Mouse (Mus musculus) urinary bladder, postnatal 25 days (tissue): ENCODE measurements around the gene Ubl7.
A peak's percentile ranks its signal among the peaks of the same experiment; 100 is the strongest.

Experiments
- DNase-seq: peaks from one replicate; pipeline ENCODE4 v3.0.0; 2022; ENCODE audit warnings: low spot score

Gene Ubl7

DNA sequence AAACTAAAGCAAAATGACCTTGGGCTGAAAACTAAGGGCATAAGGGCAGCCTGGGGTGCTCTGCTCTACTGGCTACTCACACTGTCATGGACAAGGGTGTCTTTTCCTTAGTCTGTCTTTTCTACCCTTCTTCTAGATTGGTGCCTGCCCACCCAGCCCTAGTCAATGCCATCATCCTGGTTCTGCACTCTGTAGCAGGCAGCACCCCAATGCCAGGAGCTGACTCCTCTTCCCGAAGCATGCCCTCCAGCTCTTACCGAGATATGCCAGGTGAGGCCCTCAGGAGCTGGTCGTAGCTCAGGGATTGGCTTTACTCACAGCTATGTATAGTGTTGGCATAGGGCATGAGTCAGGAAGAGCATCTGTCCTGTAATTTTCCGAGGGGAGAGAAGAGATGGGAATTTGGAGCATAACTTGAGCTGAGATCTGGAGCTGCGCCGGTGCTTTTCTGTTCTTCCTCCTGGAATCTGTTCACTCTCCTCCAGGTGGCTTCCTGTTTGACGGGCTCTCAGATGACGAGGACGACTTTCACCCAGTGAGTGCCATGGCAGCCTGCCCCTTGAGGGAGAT is 10.8 kb downstream of the Ubl7 start:
- no peak for DNase-seq

DNA sequence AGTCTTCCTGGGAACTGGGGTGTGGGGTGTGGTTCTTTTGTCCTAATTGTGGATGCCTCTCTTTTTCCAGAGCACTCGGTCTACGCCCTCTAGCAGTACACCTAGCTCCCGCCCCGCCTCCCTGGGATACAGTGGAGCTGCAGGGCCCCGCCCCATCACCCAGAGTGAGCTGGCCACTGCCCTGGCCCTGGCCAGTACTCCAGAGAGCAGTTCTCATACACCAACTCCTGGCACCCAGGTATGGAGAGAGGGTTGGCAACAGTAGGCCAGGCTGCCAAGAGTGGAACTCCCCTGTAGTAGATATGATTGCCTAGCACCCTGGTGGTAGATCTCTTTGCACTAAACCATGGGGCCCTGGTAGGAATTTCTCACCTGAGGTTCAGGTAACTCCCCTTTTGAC is 11.6 kb downstream of the Ubl7 start:
- DNase-seq, result no peak

DNA sequence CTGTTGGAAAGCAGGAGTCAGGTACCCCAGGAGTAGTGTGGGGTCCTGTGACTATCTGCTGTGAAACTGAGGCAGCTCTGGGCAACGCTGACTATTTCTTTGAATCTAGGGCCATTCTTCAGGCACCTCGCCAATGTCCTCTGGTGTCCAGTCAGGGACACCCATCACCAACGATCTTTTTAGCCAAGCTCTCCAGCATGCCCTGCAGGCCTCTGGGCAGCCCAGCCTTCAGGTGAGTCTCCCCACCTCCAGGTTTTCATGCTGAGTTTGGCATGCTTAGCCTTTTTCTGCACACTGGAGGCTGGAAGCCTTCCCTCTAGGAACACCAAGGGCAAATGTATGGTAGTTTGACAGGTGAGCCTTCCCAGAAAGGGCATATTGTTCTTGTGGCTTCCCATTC is 12.3 kb downstream of the Ubl7 start:
- no peak for DNase-seq

DNA sequence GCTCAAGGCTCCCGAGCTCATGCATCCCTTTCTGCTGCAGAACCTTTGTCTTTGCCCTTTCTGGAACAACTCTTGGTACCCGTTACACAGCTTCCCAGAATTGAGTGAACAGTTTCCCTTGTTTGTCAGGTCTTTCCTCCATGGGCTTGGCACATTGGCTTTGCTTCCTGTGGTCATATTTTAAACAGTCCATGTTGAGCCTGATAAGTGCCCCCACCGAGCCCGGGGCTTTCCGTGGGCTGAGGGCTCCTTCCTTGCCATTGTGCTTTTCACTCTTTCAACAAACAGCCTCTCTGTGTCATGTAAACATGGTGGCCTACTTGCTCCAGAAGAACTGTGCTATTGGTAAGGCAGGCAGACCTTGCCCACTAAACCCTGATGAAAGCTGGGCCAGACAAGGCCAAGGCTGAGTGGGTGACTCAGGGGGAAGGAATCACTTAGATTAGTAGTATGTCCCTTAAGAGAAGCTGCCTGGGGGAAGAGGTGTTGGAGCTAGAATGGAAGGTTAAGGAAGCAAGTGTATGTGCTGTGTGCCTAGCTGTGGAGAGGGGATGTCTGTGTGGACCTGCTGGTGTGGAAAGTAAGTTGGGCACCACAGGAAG is 20.5 kb downstream of the Ubl7 start:
- no peak for DNase-seq

DNA sequence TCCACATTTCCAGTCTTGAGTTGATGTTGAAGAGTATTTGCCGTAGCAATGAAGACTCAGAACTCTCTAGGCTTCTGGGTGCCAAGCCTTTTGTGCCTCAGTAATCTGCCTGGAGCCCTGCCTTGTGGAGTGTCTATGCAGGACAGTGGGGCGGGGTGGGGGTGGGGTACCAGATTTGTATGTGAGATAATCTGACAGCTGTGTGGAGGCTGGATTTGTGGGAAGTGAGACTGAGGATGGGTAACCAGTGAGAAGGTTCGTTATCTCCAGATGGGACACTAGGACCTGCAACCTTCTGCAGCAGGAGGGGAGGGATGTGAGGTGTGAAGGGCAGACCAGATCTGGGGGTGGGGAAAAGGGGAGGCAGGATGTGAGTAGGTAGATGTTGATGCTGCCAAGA is 21.5 kb downstream of the Ubl7 start:
- no peak for DNase-seq

DNA sequence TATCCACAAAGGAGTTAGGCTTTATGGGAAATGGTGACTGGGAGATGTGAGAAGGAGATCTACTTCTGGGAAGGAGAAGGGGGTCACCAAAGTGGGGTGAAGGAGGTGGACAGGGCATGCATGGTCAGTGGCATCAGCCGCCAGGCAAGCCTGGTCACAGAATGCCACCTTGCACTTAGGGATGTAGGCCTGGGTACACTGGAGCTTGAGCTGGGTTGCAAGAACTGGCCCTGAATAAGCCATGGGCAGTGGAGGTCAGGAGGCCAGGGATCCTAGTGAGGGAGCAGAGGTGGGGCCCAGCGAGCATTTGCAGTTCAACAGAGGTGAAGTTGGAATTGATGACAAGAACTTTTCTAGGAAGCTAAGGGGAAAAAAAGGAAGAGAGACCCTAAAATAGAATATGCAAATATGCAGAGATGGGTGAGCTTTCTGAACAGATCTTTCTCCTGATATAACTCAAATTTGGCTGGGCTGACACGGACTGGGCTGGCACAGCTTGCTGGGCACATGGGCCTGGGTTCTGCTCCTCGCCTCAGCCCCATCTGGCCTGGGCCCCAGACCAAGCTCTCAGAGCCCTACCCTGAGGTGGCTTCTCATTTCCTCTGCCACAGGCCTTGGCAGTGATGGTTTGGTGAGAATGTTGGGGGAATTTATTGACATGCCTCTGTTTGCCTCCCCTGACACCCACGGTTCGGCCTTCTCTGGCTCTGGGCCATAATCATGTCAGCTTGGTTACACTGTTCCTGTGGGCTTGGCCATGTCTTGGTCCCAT is 22.2 kb downstream of the Ubl7 start:
- DNase-seq, result no peak

DNA sequence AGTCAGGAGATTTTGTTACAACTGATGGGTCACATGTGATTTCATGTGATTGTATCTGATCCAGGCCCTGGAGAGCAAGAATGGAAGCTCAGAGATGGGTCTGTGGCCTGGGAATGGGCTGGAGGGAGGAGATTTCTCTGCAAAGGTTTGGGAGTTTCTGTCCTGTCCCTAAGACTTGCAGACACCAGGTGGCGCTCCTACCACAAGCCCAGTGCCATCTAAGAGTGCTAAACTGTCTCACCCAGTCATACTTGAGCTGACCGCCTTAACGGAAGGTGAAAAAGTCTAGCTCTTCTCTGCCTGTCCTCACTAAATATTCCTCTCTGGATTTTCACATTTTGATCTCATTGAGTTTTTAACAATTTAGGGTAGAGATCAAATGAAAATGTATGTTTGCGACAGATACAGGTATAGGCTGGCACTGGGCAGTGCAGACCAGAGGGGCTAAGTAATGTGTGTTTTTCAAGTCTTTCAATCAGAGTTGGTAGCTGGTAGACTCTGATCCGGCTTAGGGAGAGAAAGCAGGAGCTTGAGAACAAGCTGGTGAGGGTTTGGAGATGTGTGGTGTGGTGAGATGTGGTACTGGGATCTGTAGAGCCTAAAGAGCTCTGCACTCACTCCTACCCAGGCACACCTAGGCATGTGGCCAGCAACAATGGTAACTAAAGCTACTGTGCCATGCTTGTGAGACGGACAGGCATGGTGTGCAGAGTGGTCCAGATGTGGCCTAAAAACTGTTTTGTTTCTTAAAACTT is 25.1 kb downstream of the Ubl7 start:
- DNase-seq, result peak; percentile 84

DNA sequence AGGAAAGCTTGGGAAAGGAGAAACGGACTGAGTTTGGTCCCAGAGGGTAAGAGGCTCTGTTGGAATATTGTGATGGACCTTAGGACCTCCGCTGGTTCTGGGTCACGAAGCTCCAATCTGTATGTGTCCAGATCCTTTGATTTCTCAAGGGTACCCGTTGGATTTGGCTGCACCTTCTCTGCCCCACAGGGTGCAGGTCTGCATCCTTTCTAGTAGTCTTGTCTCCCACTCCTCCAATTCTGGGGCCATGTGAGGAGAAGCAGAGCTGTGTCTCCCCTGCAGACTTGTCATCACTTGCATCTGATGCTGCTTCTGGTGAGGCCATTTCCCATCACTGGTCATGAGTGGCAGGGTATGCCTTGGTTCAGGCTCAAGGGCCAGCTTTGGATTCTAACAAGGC is 26.4 kb downstream of the Ubl7 start:
- DNase-seq, result no peak

DNA sequence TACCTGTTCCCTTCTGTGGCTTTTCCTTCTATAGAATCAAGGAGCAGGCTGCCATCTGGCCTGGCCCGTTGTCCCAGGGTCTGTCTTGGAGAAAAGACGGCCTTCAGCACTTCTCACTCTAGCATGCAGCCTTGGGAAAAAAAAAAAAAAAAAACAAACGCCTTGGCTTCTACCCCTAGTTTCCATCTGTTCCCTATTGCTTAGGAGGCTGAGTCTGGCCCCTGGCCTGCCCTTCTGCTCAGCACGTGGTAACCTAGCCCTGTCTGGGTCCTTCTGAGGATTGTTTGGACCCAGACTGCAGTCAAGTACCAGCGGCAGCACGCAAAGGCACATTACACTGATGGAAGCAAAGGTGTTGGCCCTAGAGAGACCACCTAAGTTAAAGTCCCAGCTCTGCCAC is 26.9 kb downstream of the Ubl7 start:
- DNase-seq, result no peak

DNA sequence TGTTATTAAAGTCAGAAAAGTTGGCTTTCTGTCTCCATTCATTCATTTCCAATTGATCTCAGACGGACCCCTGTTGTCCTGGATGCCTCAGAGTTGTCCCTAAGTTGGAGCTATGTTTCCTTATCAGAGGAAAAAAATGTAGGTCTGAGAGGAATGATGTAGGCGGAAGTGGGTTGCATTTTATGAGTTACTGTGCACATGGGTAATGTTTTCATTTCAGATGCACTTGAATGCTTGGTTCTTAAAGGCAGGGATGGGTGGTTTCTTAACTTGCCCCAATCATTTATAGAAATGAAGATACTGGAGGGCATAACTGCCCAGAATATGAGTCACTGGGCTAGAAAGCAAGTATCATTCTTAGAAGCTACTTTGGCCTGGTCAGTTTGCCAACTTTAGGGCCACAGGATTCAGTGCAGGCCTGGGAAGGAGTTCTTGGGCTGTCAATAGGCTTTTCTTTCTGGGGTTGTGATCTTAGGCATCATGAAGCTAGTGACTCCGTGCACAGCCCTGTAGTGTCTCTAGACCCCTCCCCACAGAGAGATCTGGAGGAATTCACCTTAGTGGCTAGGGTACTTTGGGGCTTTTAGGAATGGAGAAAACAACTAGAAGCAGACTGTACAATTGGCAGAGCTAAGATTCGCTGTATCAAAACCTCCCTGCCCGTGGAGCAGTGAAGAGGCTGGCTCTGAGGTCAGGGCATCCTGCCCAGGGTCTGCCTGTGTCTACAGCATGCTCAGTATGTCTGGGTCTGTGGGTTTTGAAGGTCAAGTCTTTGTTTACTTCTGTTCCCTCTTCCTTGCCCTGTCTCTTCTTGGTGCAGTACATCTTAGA is 27.7 kb downstream of the Ubl7 start:
- DNase-seq, result no peak

DNA sequence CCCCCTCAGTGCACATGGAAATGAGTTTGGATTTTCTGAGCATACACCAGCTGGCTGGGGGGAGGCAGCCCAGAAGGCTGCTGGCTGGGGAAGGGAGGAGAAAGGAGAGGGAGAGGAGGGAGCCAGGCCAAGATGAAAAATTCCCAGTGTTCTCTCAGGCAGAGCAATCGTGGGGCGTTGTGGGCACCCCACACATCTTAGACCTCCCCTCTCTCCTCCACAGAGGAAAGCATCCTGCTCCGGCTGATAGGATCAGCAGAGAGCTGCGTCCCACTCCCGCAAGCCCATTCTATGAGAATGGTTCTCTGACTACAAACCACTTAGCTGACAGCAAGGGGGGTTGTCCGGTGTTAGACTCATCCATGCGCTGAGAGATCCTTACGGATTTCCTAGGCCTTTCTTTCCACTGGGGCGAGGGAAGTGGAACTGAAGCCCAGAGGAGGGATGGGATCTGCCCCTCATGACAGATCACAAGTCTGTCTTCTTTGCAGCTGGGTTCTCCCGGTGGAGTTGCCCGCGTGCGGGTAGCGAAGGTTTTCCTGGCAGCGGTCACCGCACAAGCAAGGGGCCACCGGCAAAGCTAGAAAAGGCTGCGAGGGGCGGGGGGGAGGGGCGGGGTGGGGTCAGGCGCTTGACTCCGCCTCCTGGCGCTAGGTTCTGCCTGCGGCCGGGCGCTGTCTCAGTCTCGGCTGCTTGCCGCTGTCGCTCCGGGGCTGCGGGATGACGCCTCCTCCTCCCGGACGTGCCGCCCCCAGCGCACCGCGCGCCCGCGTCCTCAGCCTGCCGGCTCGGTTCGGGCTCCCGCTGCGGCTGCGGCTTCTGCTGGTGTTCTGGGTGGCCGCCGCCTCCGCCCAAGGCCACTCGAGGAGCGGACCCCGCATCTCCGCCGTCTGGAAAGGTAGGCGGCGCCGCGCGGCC is 28.9 kb downstream of the Ubl7 start, which contains the start of gene Sema7a:
Gene Sema7a, plus strand, starts transcription at position 682 of the 918 bp plus-strand sequence.
- peak; percentile 55 for DNase-seq

DNA sequence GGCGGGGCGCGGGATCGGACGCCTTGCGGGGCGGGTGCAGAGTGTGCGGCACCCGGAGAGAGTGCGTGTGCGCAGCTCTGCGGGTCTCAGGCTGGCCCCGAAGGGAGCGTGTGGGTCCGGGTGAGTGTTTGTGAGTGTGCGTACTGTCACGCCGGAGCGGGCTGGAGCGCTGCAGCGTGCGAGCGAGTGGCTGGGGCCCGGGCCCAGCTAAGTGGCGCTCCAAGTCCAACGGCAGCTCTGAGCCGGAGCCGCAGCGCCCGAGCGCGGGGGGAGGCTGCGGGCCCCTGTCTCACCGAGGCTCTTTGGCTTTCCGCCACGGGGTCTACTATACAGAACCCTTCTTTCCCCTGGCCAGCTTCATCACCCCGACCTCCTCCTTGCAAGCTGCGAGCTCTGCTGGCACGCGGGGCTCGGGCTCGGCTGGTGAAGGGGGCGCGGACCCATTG is 29.6 kb downstream of the Ubl7 start:
- no peak for DNase-seq

DNA sequence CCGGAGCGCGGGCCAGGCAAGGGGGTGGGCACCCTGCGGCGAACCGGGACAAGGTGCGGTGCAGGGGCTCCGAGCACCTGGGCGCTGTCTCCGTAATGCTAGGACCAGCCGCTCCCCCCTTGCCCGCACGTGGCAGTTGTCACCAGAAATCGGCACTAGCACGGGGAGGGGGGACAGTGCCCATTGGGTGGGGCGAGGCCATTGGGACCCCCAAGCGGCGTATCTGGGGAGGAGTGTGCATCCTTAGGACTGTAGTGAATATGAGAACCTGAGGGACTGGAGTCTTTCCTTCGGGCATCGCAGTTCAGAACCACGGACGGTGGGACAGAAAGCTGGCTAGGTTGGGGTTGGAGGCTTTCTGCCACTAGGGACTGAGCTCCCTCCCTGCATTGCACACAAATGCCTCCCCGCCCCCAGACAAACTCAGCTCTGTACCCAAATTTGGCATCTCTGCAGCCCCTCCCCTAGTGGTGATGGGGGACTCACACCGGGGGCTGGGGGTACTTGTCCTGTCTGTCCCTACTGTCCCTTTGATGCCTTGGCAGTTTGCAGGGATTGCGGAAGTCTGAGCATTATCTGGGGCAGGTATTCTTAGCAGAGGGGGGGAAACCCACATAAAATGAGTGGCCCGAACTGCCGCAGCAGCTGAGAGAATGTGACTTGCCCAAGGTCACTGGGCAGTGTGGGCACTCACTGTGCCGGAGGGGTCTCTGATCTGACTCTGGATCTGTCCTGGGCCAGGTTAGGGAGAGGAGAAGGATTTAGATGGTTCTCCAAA is 30.3 kb downstream of the Ubl7 start:
- no peak for DNase-seq

DNA sequence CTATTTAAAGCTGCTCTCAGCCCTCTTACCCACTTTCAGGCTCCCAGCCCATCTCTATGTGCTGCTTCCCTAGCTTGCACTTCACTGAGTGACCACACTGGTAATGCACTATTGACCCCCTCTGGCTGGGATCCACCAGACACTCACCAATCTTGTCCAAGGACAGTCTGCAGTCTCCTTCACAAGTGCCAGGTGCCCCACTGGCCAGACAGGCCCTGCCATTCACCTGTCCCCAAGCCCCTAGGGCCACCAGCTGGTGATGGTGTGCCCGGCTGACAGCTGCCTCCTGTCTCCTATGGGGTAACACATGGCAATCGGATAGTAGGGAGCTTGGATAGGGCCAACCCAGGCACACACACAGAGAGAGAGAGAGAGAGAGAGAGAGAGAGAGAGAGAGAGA is 31.3 kb downstream of the Ubl7 start:
- DNase-seq, result no peak

DNA sequence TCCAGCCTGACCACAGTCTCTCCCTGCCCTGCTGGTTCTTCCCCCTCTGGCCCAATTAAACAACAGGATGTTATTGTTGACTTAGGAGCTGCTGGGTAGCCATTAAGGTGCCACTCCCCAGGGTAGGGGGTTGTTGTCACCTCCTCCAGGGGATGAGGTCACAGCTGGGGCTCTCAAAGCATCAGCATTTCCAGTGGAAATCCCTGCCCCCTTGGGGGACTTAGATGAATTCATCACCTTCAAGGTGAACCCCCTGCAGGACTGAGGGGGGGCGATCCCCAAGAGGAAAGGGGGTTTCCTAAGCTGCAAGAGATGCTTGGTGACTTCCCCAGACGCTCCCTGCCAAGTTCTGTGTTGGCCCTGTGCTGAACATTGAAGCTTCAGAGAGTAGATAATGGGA is 32.3 kb downstream of the Ubl7 start:
- DNase-seq, result no peak

DNA sequence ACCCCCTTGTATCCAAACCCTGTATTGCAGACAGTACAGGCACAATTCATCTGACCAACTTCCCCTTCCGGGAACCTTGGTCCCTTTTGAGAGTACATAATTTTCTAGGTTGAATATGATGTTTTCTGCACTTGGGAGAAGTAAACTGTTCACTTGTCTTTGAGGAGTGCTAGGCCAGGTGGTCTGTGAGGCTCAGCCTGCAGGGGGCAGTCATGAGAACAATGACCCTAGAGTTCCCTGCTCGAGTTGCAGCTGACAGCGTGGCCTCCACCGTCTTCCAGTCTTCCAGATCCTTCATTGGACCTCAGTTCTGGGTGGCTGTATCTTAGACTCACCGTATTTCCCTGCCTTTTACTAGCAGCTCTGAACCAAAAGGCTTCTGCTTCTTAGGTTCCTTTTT is 33.8 kb downstream of the Ubl7 start:
- DNase-seq, result peak; percentile 48

DNA sequence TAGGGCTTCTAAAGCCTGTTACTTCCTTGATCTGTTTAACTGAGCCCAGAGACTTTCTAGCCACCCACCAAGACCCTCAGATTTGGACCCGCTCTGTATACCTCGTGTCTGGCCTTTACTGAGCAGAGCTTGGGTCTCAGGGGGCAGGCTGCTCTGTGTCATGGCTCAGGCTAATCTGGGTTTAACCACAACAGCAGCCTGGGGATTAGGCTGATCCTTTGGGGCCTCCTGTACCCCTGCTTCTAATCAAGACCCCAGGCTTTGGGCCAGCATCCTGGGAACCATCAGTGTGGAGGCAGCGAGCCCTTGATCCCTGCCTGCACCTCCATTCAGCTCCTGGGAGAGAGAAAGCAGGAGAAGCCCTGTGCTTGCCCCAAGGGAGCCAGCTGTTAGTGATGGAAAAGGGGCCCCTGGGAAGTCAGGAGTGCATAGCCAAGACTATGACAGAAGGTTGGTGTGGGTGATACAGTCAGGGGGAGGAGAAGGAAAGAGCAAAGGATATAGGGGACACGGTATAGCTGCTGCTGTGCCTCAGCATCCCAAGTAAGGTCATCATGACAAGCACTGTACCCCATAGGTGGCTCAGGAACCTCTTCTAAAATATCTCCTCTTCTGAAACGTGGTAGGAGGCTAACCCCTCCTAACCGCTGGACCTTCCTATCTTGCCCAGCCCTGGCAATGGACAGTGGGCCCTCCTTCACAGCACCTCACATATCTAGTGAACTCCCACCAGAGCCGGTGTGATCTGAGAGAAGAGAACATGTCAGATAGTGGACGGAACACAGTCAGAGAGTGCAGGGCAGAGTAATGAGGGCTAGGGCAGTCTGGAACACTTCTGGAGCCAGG is 35.2 kb downstream of the Ubl7 start:
- DNase-seq, result no peak

DNA sequence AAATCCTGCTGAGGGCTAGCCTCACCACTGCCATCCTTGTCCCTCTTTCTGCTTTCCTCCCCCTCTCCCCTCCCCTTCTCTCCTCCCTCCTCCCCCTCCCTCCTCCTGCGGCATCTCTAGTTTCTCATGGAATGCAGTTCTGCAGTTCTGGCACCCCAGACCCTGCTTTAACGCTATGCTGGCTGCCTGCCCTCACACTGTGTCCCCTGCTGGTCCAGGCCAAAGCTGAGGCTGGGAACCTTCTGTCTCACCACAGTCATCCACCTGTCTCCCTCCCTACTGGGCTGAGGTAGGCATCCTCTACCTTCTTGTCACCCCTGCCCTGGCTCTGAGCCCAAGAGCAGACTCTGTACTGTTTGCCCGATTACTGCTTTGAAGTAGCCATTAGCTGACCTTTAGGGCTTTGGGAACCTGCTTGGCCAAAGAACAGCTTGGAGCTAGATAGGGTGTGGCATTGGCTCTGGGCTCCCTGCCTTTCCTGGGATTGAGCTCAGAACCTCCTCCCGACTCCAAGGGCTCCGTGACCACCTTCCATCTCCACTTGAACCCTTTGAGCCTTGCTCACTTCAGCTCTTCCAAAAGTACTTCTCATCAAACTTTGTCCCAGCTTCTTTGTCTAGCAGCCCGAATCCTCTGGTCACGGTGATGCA is 36.7 kb downstream of the Ubl7 start:
- DNase-seq, result no peak
